Mouse (Mus musculus) ovary, postnatal 14 days (tissue): ENCODE measurements at regions not wholly inside any gene's neighbourhood (a gene's known extent, or its start where the extent isn't known, plus 50 kb on each side); places are given as distances from the start of the nearest gene placed in this dataset.

ENCODE experiments used
- DNase-seq: peaks from one replicate; pipeline ENCODE4 v3.0.0; 2022; ENCODE audit warnings: low spot score

DNA sequence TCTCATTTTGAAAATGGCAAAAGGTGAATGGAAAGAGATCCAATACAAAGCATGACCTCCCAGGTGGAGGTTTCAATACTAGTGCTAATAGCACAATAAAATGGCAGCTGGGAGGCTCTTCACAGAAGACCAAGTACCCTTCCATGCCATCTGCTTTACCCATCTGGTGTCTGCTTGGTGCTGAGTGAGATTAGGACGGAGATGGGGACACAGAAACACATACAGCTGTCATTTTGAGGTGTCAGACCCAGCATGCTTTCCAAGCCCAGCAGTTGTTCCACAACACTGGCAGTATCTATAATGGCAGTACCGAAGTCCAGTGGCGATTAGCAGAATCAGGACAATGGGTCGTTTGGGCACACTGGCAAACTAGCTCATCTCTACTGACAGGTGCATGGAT lies 118.9 kb upstream of the 1700064H15Rik start:
- no peak for DNase-seq

DNA sequence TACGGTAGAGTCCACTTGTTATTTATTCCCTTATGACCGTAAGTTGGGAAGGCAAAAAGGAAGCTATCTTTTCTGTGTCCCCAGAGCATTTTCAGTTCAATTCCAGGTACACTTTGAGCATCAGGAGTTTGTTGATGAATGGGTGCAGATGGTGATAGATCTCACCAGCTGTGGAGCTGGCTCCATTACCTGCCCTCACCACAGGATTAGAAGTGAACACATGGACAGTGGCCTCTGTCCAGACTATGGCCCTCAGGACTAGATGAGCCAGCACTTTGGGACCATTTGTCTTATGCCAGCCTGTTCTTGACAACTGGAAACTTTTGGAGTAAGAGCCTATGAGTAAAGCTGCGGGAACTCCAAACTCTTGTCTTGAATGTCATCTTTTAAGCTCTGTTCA lies 123.5 kb upstream of the 1700064H15Rik start:
- DNase-seq = no peak

DNA sequence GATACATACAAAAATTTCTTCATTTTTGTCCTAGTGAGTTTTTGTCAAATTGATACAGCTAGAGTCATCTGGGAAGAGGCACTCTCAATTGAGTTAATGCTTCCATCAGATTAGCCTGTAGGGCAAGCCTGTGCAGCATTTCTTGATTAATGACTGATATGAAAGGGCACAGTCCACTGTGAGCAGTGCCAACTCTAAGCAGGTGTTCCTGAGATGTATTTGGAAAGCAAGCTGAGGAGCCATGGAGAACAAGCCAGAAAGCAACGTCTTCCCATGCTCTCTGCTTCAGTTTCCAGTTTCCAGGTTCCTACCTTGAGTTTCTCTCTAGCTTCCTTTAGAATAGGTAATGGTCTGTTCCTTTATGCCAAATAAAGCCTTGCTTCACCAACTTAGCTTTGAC lies 125.5 kb upstream of the 1700064H15Rik start:
- no peak for DNase-seq

DNA sequence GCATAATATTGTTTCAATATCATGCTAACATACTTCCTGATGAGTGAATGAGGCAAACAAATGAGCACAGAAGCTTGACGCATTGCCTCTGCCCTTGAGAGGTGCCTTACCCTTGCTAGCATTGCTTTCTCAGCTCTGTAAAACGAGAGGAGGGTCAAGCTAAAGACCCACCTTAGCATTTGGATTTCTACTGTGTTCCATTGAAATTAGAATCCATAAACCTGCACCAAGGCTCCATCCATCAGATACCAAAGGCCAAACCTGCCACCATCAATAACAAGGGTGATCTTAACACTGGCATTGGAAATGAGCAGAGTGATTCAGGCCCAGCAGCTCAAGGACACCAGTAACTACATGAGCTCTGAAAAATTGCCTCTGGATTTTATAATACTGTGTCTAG lies 126.2 kb upstream of the 1700064H15Rik start:
- no peak for DNase-seq

GRCm38 (mm10) chr3:19755136-19755535 lies 126.7 kb upstream of the 1700064H15Rik start:
- DNase-seq = no peak

- DNase-seq = no peak
These were observed 158.2 kb upstream of the Cp start for GRCm38 (mm10) chr3:19798543-19799106.

DNA sequence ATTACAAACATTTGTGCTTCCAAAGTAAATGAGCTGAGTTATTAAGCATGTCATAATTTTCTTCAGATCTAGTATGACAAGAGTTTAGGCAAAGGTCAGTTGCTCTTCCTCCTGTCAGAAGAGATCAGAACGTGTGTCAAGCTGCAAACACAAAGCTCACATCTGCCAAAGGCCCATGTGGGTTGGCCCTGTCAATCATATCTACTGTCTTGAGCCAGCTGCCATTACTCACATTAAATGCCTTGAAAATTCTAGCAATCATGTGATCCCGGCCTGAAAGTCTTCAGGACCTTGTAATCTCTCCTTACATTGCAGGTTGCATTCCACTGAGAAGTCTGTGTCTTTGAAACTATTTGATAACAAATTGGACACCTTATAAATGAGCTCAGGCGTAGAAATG lies 146.8 kb upstream of the Cp start:
- DNase-seq = no peak

- DNase-seq = no peak
These were observed 131.9 kb upstream of the Cp start for GRCm38 (mm10) chr3:19824904-19825303.

DNA sequence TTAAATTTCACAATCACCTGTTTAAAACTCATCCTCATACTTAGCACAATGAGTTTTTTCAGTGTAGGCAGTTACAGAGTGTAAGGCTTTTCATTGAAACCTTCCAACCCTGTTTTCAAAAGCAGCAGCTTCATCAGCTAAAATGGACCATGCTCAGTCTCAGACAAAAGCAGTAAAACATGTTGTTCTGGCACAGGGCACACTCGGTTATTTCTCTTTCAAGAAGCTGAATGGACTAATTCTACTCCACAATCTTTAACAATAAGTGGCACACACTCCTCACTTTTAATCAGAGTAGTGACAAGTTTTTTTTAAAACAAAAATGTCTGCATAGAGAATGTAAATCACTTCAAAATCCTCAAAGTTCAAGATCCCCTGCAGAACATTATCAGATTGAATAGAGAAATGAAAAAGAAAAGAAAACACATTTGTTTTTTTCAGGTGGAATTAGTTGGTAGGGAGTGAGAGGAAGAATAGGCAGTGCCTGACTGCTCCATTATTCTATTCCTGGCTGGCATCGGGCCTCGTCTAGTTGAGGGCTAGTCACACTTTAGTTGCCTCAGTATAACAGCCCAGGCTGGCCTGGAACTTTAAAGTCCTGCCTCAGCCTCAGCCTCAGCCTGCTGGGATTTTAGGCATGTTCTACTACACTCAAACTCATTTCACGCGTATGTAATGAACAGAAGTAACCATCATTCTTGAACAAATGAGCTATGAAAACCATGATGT lies 128.2 kb upstream of the Cp start:
- DNase-seq = no peak

- DNase-seq = no peak
These were observed 127.1 kb upstream of the Cp start for GRCm38 (mm10) chr3:19829752-19830151.

- no peak for DNase-seq
These were observed 108.7 kb upstream of the Cp start for GRCm38 (mm10) chr3:19848031-19848735.

- no peak for DNase-seq
These were observed 108.1 kb upstream of the Cp start for GRCm38 (mm10) chr3:19848736-19849269.

DNA sequence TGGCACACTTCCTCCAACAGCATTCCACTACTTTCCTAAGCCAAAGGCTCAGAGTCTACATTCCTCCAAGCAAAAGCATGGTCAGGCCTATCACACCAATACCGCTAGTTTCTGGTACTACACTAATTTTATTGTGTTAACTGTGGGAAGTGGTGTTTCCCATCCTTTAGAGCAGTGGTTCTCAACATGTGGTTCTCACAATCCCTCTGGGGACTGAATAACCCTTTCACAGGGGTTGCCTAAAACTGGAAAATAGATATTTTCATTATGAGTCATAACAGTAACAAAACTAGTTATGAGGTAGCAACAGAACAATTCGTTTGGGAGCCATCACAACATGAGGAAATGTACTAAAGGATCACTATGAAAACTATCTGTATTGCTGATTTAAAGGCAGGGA lies 74.2 kb upstream of the Cp start:
- no peak for DNase-seq

- no peak for DNase-seq
These were observed 68.4 kb upstream of the Cp start for GRCm38 (mm10) chr3:19888405-19888804.

GRCm38 (mm10) chr3:19894258-19894629 lies 62.6 kb upstream of the Cp start:
- no peak for DNase-seq

DNA sequence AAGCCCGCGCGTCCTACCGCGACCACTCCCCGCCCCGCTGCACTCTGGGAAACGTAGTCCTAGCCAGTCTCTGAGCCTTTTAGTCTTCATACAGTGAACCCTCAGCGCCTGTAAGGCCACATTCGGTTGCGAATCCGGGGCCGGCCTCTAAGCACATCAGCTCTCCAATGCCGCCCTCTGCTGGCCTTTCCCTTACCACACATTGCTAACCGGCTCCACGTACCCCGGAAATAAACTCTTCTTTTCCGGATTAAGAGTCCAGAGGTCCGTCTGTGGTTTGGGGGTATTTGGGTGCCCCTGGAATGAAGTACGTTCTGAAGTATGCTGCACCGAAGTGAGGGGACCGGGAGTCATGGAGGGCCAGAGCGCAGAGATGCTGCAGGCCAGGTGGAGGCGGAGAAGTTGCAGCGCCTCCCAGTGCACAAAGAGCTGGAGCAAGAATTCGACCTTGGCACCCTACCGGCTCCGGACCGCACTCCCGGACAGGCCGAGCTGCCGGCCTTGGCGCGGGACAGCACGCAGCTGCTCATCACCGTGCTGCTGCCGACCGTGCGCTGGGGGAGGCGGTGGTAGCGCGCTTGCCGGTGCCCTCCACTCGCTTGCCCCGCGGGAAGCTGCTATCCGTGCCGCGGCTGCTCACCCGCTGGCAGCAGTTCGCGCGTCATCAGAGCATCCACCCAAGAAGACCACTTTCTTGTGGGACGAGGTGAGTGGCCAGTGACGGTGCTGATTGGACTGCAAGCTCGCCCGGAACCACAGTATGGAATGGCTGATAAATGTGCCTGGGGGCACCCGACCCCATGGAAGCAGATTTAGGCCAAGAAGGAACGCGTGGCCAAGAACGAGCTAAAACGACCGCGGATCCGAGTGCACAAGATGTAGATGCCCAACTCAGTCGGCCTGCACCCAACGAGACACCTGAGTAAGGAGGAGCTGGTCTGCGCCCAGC lies 62.0 kb upstream of the Cp start:
- DNase-seq = peak; percentile 91

GRCm38 (mm10) chr3:19895755-19896154 lies 61.1 kb upstream of the Cp start:
- no peak for DNase-seq

DNA sequence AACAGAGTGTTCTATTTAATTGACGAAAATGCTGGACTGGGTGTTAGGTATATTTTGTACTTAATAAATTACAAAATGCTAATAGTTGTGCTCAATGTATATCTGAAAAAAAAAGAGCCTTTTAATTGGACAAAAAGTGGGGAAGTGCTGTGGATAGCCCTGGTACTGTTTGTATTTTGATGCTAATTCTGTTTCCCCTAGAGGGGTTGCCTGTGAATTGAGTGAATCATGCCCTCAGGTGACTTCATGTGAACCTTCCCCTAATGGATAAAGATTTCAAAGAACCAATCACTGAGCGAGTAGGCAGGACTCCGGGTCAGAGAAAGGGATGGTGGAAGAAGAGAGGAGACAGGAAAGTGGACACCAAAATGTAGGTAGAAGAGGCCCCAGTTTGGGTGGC lies 59.7 kb upstream of the Cp start:
- DNase-seq = no peak

DNA sequence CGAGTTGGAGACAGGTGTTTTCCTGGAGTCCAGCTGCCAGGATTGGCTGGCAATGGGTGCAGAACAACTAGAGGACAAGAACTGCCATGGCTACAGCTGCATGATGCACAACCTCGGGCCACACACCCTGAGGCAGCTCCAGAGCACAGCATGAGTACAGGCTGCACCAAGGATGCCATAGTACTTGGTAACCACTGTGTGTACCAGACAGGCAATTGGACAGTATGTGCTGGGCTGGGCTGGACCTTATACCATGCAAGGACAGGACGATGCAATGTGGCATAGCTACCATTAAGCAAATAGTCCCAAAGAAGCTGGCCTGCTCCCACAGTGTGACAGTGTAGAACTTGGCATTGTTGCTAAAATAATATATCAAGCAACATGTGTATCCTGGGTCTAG lies 54.6 kb upstream of the Cp start:
- DNase-seq = no peak

DNA sequence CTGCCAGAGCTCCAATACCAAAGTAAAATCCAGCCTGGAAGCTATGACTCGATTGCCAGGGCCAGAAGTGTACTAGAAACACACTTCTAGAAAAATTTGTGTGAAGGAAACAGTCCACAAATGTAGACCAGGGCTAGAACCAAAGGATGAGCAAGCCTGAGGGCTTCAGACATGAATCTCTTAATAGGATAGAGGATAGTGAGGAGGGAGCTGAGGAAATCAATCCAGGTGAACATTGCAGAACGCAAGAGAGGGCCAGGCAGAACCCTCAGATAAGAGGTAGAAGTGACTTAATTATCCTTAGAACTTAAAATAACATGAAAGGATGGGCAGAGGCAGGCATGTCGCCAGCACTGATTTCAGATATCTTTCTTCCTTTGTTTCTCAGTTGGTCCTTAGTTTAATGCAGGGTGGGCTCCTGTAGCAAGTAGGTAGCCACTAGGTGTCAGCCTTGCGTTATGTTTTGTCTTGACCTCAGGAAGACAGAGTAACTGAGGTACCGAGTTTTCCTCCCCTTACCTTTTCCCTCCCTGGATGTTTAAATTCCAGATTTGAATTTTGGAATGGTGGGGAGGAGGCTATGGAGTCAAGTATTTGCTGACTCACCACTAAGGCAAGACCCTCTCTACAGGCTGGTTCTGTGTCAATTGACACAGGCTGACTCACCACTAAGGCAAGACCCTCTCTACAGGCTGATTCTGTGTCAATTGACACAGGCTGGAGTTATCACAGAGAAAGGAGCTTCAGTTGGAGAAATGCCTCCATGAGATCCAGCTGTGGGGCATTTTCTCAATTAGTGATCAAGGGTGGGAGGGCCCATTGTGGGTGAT lies 52.2 kb upstream of the Cp start:
- DNase-seq = peak; percentile 37
